Mouse (Mus musculus): Measurements from ENCODE around the gene Acaa1a. TPM values are rescaled to one million over a fixed set of nuclear protein-coding genes. Genes with fewer than 3 reads are reported as not detected.

Gene Acaa1a
- polyA plus RNA-seq, 1 experiment from 2014 or later = 81.6 TPM

DNA sequence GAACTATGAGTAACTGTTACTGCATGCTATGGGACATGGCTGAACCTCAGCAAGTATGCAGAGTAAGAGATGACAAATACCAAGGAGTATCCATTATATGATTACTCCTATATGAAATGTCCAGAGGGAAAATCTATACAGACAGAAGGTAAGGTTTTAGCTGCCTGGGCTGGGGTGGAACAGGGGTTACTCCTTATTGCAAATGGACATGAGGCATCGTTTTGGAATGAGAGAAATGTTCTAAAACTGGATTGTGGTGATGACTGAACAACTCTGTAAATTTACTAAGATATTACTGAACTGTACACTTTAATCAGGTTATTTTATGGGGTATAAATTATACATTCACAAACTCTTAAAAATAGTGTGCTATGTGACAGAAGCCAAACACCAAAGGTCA lies 20.6 kb upstream of the Acaa1a start:
- Histone ChIP-seq H3K27me3 (ENCODE audit: control insufficient read depth, insufficient read depth, low read length) (no peaks in the 10 kb centered on the region), H3K36me3 (ENCODE audit: control insufficient read depth, insufficient read depth, low read length) (0 out of 2 replicates have a peak, but pooled peaks cover 6% of the 10 kb centered on the region), H3K4me1 (ENCODE audit: control insufficient read depth in 2 of 2, insufficient read depth in 2 of 2, low read length in 2 of 2) (peaks cover 0 to 11% of the 10 kb centered on the region in 2 experiments; a peak in 2 of 4 replicates), H3K27ac (replicated peaks in 1 of 2; ENCODE audit: control insufficient read depth in 1 of 2, insufficient read depth in 1 of 2, low read depth in 2 of 2, low read length in 2 of 2) (no peak overlapping the region), H3K4me2 (ENCODE audit: low read length) (no peak overlapping the region), H3K9ac (ENCODE audit: low read length) (no peak overlapping the region), H3K4me3 (ENCODE audit: control insufficient read depth in 1 of 2, insufficient read depth in 1 of 2, low read depth in 1 of 2, low read length in 2 of 2) (no peak overlapping the region), H3K9me3 (ENCODE audit: control insufficient read depth, low read length) (no peaks in the 10 kb centered on the region)
- ATAC-seq (ENCODE audit: insufficient number of reproducible peaks, insufficient read depth, low FRiP score, low read depth) = no peak
- 76% methylated on average over 1 of the region's 1 CpGs for WGBS

- no peaks in the 10 kb centered on the region for H3K9me3 ChIP-seq (ENCODE audit: control insufficient read depth, low read length)
- H3K4me1 ChIP-seq (ENCODE audit: control insufficient read depth in 2 of 2, insufficient read depth in 2 of 2, low read length in 2 of 2) = peaks cover 0 to 11% of the 10 kb centered on the region in 2 experiments; a peak in 2 of 4 replicates
- no peaks in the 10 kb centered on the region for H3K27me3 ChIP-seq (ENCODE audit: control insufficient read depth, insufficient read depth, low read length)
- peak overlapping the region; percentile 99 for H3K4me2 ChIP-seq (ENCODE audit: low read length)
- no peak overlapping the region for H3K4me3 ChIP-seq (ENCODE audit: control insufficient read depth in 1 of 2, insufficient read depth in 1 of 2, low read depth in 1 of 2, low read length in 2 of 2)
- no peak for ATAC-seq (ENCODE audit: insufficient number of reproducible peaks, insufficient read depth, low FRiP score, low read depth)
- H3K9ac ChIP-seq (ENCODE audit: low read length) = no peak overlapping the region
- H3K27ac ChIP-seq (replicated peaks in 1 of 2; ENCODE audit: control insufficient read depth in 1 of 2, insufficient read depth in 1 of 2, low read depth in 2 of 2, low read length in 2 of 2) = no peak overlapping the region
- WGBS = 81% methylated on average over 7 of the region's 7 CpGs
- H3K36me3 ChIP-seq (ENCODE audit: control insufficient read depth, insufficient read depth, low read length) = 0 out of 2 replicates have a peak, but pooled peaks cover 6% of the 10 kb centered on the region
Measured at GRCm38 (mm10) chr9:119320446-119320845, 19.0 kb upstream of the Acaa1a start.

DNA sequence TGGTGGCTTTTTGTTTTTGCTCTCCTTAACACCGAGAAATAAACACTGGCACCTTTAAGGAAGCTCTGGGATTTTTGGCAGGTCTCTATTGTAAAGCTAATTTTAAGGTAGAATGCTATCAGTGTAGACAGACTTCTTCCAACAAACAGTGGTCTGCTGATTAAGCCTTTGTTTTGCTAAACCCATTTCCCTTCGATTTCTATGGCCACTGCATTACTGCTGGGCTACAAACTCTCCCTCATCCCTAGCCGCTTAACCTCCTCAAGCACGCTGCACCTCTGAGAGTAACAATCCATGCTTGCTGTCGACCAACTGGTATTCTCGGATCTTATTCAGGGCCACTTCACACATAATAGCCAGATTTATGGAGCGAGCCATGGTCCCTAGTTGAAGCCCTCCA lies 18.5 kb upstream of the Acaa1a start:
- H3K9me3 ChIP-seq (ENCODE audit: control insufficient read depth, low read length) = no peaks in the 10 kb centered on the region
- WGBS = 10% methylated on average over 7 of the region's 7 CpGs
- peak overlapping the region; percentile 53 to 95 for H3K4me3 ChIP-seq (ENCODE audit: control insufficient read depth in 1 of 2, insufficient read depth in 1 of 2, low read depth in 1 of 2, low read length in 2 of 2)
- no peaks in the 10 kb centered on the region for H3K27me3 ChIP-seq (ENCODE audit: control insufficient read depth, insufficient read depth, low read length)
- 0 out of 2 replicates have a peak, but pooled peaks cover 6% of the 10 kb centered on the region for H3K36me3 ChIP-seq (ENCODE audit: control insufficient read depth, insufficient read depth, low read length)
- 0 out of 4 replicates have a peak overlapping the region, but pooled peaks of 1 of the 2 experiments have one; percentile 19 for H3K27ac ChIP-seq (replicated peaks in 1 of 2; ENCODE audit: control insufficient read depth in 1 of 2, insufficient read depth in 1 of 2, low read depth in 2 of 2, low read length in 2 of 2)
- peak overlapping the region; percentile 99 for H3K4me2 ChIP-seq (ENCODE audit: low read length)
- ATAC-seq (ENCODE audit: insufficient number of reproducible peaks, insufficient read depth, low FRiP score, low read depth) = no peak
- peaks cover 0 to 11% of the 10 kb centered on the region in 2 experiments; a peak in 2 of 4 replicates for H3K4me1 ChIP-seq (ENCODE audit: control insufficient read depth in 2 of 2, insufficient read depth in 2 of 2, low read length in 2 of 2)
- peak overlapping the region; percentile 91 for H3K9ac ChIP-seq (ENCODE audit: low read length)

DNA sequence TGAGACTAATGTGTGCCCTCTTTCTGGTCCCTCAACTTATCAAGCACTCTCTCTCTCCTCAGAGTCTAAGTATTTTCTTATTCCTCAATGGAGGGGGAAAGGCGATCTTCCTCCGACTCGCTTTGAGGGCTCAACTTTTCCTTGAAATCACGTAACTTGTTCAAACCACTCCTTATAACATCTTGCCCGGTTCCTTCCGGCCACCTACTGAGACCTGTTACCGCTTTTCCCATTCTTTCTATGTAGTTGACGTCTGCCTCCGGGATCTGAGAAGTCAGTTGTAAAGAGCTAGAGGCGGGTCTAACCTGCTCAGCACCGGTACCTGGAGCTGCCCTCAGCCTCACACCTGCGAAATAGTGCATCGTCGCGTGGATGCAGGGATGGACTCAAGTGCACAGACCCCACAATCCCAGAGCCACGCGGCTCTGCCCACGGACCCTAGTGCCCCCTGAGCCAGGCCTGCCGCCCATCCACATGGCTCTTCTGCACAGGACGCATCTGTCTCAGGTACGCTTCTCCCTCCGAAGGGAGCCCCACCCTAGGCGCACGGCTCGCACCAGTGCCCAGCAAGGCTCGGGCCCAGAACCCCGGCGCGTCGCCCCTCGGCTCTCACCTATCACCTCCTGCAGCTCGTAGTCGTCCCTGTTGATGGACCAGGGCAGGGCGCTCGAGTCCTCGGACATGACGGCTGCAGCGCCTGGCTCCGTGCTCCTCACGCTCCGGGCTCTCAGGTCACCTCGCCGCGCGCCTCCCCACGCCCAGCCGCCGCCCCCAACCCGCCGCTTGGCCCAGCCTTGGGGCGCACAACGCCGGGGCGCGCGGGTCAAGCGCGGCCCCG lies 17.9 kb upstream of the Acaa1a start:
- 2% methylated on average over 59 of the region's 59 CpGs for WGBS
- ATAC-seq (ENCODE audit: insufficient number of reproducible peaks, insufficient read depth, low FRiP score, low read depth) = peak; percentile 15
- Histone ChIP-seq H3K4me3 (ENCODE audit: control insufficient read depth in 1 of 2, insufficient read depth in 1 of 2, low read depth in 1 of 2, low read length in 2 of 2) (peak overlapping the region; percentile 53 to 95), H3K27ac (replicated peaks in 1 of 2; ENCODE audit: control insufficient read depth in 1 of 2, insufficient read depth in 1 of 2, low read depth in 2 of 2, low read length in 2 of 2) (peak overlapping the region; percentile 89 to 93; a peak in 3 of 4 replicates), H3K4me2 (ENCODE audit: low read length) (peak overlapping the region; percentile 99), H3K27me3 (ENCODE audit: control insufficient read depth, insufficient read depth, low read length) (no peaks in the 10 kb centered on the region), H3K36me3 (ENCODE audit: control insufficient read depth, insufficient read depth, low read length) (0 out of 2 replicates have a peak, but pooled peaks cover 6% of the 10 kb centered on the region), H3K9me3 (ENCODE audit: control insufficient read depth, low read length) (no peaks in the 10 kb centered on the region), H3K9ac (ENCODE audit: low read length) (peak overlapping the region; percentile 91), H3K4me1 (ENCODE audit: control insufficient read depth in 2 of 2, insufficient read depth in 2 of 2, low read length in 2 of 2) (peaks cover 0 to 10% of the 10 kb centered on the region in 2 experiments; a peak in 2 of 4 replicates)

DNA sequence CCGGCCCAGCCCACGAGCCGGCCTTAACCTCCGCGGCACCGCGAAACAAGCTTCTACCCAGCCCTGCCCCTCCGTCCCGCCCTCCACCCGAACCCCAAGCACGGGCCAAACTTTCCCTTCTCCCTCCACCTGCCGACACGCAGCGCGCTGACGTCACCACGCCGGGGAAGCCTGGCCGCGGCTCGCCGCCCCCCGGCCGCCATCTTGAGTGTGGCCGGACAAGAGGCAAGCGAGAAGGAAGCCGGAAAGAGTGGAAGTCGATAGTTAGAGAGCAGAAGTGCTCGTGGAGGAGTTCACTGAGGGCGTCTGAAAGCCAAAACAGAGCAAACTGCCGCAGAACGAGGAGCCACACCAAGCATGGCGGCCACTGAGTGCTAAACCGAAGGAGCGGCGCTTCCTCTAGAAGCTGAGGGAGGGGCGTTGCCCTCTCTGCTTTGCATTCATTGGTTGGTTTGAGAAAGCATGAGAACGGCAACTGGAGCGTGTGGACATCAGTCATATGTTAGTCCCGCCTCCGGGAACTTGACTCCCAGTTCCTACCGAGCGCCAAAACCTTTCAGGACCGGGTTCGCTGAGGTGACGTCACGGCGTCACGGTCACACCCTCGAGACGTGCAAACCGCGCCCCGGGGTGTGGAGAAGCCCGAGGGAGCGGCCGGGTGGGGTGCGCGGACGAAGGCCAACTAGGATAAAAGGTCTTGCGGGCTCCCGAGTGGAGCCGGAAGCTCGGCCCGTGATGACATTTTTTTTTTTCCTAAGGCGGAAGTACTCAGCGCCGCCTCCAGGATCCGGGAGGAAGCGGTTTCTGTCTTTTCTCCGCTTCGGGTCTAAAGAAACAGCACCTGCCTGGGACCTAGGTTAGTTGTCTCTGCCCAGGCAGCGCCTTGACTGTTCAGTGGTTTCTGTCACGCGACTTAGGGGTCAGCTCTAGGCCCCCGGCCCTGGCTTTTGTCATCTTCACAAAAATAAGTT lies 16.9 kb upstream of the Acaa1a start, which contains the start of gene Oxsr1:
Oxsr1 (minus strand) TSS at position 139 of the 971 bp plus-strand sequence.
- H3K4me1 ChIP-seq (ENCODE audit: control insufficient read depth in 2 of 2, insufficient read depth in 2 of 2, low read length in 2 of 2) = peaks cover 0 to 6% of the 10 kb centered on the region in 2 experiments; a peak in 1 of 4 replicates
- H3K9ac ChIP-seq (ENCODE audit: low read length) = peak within 1 kb of the TSS; percentile 91
- peak within 1 kb of the TSS; percentile 93 to 95 for H3K27ac ChIP-seq (replicated peaks in 1 of 2; ENCODE audit: control insufficient read depth in 1 of 2, insufficient read depth in 1 of 2, low read depth in 2 of 2, low read length in 2 of 2)
- peak within 1 kb of the TSS; percentile 99 for H3K4me2 ChIP-seq (ENCODE audit: low read length)
- H3K27me3 ChIP-seq (ENCODE audit: control insufficient read depth, insufficient read depth, low read length) = no peaks in the 10 kb centered on the region
- H3K9me3 ChIP-seq (ENCODE audit: control insufficient read depth, low read length) = no peaks in the 10 kb centered on the region
- 0 out of 2 replicates have a peak, but pooled peaks cover 5% of the 10 kb centered on the region for H3K36me3 ChIP-seq (ENCODE audit: control insufficient read depth, insufficient read depth, low read length)
- ATAC-seq (ENCODE audit: insufficient number of reproducible peaks, insufficient read depth, low FRiP score, low read depth) = peak; percentile 95
- H3K4me3 ChIP-seq (ENCODE audit: control insufficient read depth in 1 of 2, insufficient read depth in 1 of 2, low read depth in 1 of 2, low read length in 2 of 2) = peak within 1 kb of the TSS; percentile 64 to 95
- under 1% methylated on average over 76 of the region's 76 CpGs for WGBS

- H3K9me3 ChIP-seq (ENCODE audit: control insufficient read depth, low read length) = no peaks in the 10 kb centered on the region
- H3K27me3 ChIP-seq (ENCODE audit: control insufficient read depth, insufficient read depth, low read length) = no peaks in the 10 kb centered on the region
- peak overlapping the region; percentile 70 for H3K4me2 ChIP-seq (ENCODE audit: low read length)
- H3K36me3 ChIP-seq (ENCODE audit: control insufficient read depth, insufficient read depth, low read length) = 0 out of 2 replicates have a peak, but pooled peaks cover 2% of the 10 kb centered on the region
- peak overlapping the region; percentile 91 for H3K9ac ChIP-seq (ENCODE audit: low read length)
- H3K4me3 ChIP-seq (ENCODE audit: control insufficient read depth in 1 of 2, insufficient read depth in 1 of 2, low read depth in 1 of 2, low read length in 2 of 2) = peak overlapping the region; percentile 64 to 95
- no peak for ATAC-seq (ENCODE audit: insufficient number of reproducible peaks, insufficient read depth, low FRiP score, low read depth)
- H3K4me1 ChIP-seq (ENCODE audit: control insufficient read depth in 2 of 2, insufficient read depth in 2 of 2, low read length in 2 of 2) = peaks cover 0 to 6% of the 10 kb centered on the region in 2 experiments; a peak in 1 of 4 replicates
- peak overlapping the region; percentile 93 to 95 for H3K27ac ChIP-seq (replicated peaks in 1 of 2; ENCODE audit: control insufficient read depth in 1 of 2, insufficient read depth in 1 of 2, low read depth in 2 of 2, low read length in 2 of 2)
- 5% methylated on average over 9 of the region's 9 CpGs for WGBS
Measured at GRCm38 (mm10) chr9:119323260-119323645, 16.2 kb upstream of the Acaa1a start.

DNA sequence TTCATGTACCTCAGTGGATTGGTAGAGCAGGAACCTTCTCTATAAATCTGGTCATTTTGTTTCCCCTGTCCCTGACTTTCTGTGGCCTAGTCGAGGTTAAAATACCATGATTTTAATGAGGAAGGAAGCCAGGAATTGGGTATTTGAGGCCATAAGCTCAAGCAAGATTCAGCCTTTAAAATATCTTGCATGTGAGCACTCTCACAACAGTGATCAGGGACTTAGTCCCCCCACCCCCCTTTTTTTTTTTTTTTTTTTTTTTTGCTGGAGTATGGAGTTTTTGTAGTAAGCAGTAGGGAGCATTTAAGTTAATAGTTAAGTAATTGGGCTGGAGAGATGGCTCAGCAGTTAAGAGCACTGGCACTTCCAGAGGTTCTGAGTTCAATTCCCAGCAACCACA lies 15.3 kb upstream of the Acaa1a start:
- H3K4me1 ChIP-seq (ENCODE audit: control insufficient read depth in 2 of 2, insufficient read depth in 2 of 2, low read length in 2 of 2) = peaks cover 0 to 6% of the 10 kb centered on the region in 2 experiments; a peak in 1 of 4 replicates
- WGBS = 63% methylated on average over 1 of the region's 1 CpGs
- no peaks in the 10 kb centered on the region for H3K27me3 ChIP-seq (ENCODE audit: control insufficient read depth, insufficient read depth, low read length)
- H3K9me3 ChIP-seq (ENCODE audit: control insufficient read depth, low read length) = no peaks in the 10 kb centered on the region
- no peak overlapping the region for H3K9ac ChIP-seq (ENCODE audit: low read length)
- H3K27ac ChIP-seq (replicated peaks in 1 of 2; ENCODE audit: control insufficient read depth in 1 of 2, insufficient read depth in 1 of 2, low read depth in 2 of 2, low read length in 2 of 2) = no peak overlapping the region
- ATAC-seq (ENCODE audit: insufficient number of reproducible peaks, insufficient read depth, low FRiP score, low read depth) = no peak
- H3K4me2 ChIP-seq (ENCODE audit: low read length) = no peak overlapping the region
- H3K36me3 ChIP-seq (ENCODE audit: control insufficient read depth, insufficient read depth, low read length) = no peaks in the 10 kb centered on the region
- no peak overlapping the region for H3K4me3 ChIP-seq (ENCODE audit: control insufficient read depth in 1 of 2, insufficient read depth in 1 of 2, low read depth in 1 of 2, low read length in 2 of 2)

Data from heart, embryonic 14.5 days (tissue).